Mouse (Mus musculus): ENCODE data around the gene Dnm3. TPM values are rescaled to one million over a fixed set of nuclear protein-coding genes. Genes with fewer than 3 reads are reported as not detected.
A peak's percentile ranks its signal among the peaks of the same experiment; 100 is the strongest.

Dnm3 gene
- total and polyA plus RNA-seq, 3 experiments = not detected

DNA sequence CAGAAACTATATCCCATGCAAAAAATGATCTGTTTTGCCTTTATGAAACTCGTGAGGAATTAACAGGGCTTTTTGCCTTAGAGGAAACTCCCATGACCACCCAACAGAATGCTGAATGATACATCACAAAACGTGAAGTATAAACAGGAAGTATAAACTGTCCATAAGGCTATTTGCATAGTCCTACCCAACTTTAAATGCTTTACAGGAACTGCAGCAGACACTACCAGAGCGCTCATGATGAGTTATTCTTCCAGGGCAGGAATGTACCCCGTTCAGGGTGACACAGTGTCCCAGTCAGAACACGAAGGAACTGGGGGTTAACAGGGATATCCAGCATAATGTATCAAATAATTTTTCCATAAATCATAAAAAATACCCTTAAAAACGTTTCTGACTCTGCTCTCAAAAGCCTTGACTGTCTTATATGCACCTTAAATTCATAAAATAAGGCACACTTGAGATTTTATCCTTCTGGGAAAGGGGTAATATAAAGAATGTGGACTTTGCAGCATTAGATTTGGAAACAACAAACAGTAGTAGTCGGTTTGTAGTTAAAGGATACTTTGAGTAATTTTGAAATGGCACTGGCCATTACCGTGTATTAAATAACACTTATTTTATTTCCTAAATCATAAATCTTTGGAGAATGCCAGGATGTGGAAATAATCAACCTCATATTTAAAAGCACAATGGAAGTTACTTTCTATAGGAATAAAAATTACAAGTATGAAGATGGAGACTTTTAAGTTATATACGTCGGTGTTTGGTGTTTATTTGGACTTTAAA is 252.8 kb downstream of the Dnm3 start:
- Histone ChIP-seq H3K9ac (ENCODE audit: control insufficient read depth, low read depth, low read length, poor library complexity, severe bottlenecking) (no peak overlapping the region), H3K4me1 (ENCODE audit: control insufficient read depth in 1 of 2, insufficient read depth in 2 of 2, low read length in 2 of 2) (no peaks in the 10 kb centered on the region), H3K9me3 (replicated peaks; ENCODE audit: insufficient read depth, low read length) (no peaks in the 10 kb centered on the region), H3K79me2 (ENCODE audit: control insufficient read depth, insufficient read depth, low read length, poor library complexity) (no peaks in the 10 kb centered on the region), H3K36me3 (ENCODE audit: control insufficient read depth in 1 of 2, insufficient read depth in 2 of 2, low read length in 2 of 2) (no peaks in the 10 kb centered on the region), H3K27me3 (ENCODE audit: control insufficient read depth in 1 of 2, insufficient read depth in 2 of 2, low read length in 2 of 2) (no peaks in the 10 kb centered on the region), H3K4me3 (ENCODE audit: control insufficient read depth in 1 of 2, insufficient read depth in 1 of 2, low read depth in 2 of 2, low read length in 2 of 2) (no peak overlapping the region), H3K27ac (ENCODE audit: control insufficient read depth, low read depth, low read length) (no peak overlapping the region)
- TF ChIP-seq USF2 (IDR thresholded peaks at IDR 0.05; ENCODE audit: borderline replicate concordance in 1 of 2, insufficient read depth in 1 of 2, low read depth in 1 of 2, low read length in 2 of 2) = no peak
- TF ChIP-seq CTCF (IDR thresholded peaks at IDR 0.05 in 2 of 3, conservative IDR thresholded peaks at IDR 0.05 in 1 of 3; ENCODE audit: control insufficient read depth in 1 of 3, insufficient read depth in 1 of 3, low read depth in 2 of 3, low read length in 3 of 3, poor library complexity in 1 of 3, severe bottlenecking in 1 of 3) = no peak
- no peak for TF ChIP-seq MYB (IDR thresholded peaks at IDR 0.05; ENCODE audit: low read depth, low read length)
- TF ChIP-seq MXI1 (IDR thresholded peaks at IDR 0.05; ENCODE audit: low read depth, low read length) = no peak
- no peak for TF ChIP-seq MAFK (IDR thresholded peaks at IDR 0.05; ENCODE audit: borderline replicate concordance, low read depth, low read length)
- no peak for TF ChIP-seq JUND (IDR thresholded peaks at IDR 0.05; ENCODE audit: low read depth, low read length)
- no peak for TF ChIP-seq SIN3A (IDR thresholded peaks at IDR 0.05; ENCODE audit: low read length)
- no peak for TF ChIP-seq MAZ (IDR thresholded peaks at IDR 0.05; ENCODE audit: low read depth, low read length)
- DNase-seq (ENCODE audit: low read depth, low spot score) = peak; percentile 8

DNA sequence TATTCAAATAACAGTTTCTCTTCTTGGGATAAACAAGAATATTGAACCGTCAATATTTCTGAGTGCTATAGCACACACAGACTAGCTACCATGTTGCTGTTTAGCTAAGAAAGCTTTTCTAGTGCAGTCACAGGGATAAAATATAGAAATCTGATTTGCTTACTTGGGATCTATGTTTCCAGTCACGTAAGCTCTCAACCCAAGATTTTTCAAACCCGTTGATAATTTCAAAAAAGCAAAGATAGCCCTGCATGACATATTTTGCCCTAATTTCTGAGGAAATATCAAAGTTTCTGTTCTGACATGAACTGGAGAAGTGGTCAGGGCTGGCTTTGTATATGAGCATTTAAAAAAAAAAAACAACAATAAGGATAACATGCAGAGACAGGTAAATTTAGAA is 253.8 kb downstream of the Dnm3 start:
- H3K27me3 ChIP-seq (ENCODE audit: control insufficient read depth in 1 of 2, insufficient read depth in 2 of 2, low read length in 2 of 2) = no peaks in the 10 kb centered on the region
- no peak for DNase-seq (ENCODE audit: low read depth, low spot score)
- no peak overlapping the region for H3K9ac ChIP-seq (ENCODE audit: control insufficient read depth, low read depth, low read length, poor library complexity, severe bottlenecking)
- H3K4me3 ChIP-seq (ENCODE audit: control insufficient read depth in 1 of 2, insufficient read depth in 1 of 2, low read depth in 2 of 2, low read length in 2 of 2) = no peak overlapping the region
- H3K4me1 ChIP-seq (ENCODE audit: control insufficient read depth in 1 of 2, insufficient read depth in 2 of 2, low read length in 2 of 2) = no peaks in the 10 kb centered on the region
- H3K27ac ChIP-seq (ENCODE audit: control insufficient read depth, low read depth, low read length) = no peak overlapping the region
- H3K79me2 ChIP-seq (ENCODE audit: control insufficient read depth, insufficient read depth, low read length, poor library complexity) = no peaks in the 10 kb centered on the region
- no peaks in the 10 kb centered on the region for H3K9me3 ChIP-seq (replicated peaks; ENCODE audit: insufficient read depth, low read length)
- no peak for TF ChIP-seq GATA1 (IDR thresholded peaks at IDR 0.05; ENCODE audit: low read depth, low read length)
- TF ChIP-seq POLR2AphosphoS5 (IDR thresholded peaks at IDR 0.05; ENCODE audit: borderline replicate concordance, low read depth, low read length) = no peak
- no peak for TF ChIP-seq MYB (IDR thresholded peaks at IDR 0.05; ENCODE audit: low read depth, low read length)
- TF ChIP-seq MEF2A (IDR thresholded peaks at IDR 0.05; ENCODE audit: extremely low read depth, insufficient replicate concordance, low read depth, low read length, poor library complexity, severe bottlenecking) = no peak
- no peak for TF ChIP-seq MAX (IDR thresholded peaks at IDR 0.05; ENCODE audit: low read length)
- no peak for TF ChIP-seq NRF1 (IDR thresholded peaks at IDR 0.05; ENCODE audit: insufficient read depth, low read depth, low read length, poor library complexity, severe bottlenecking)
- no peak for TF ChIP-seq MAZ (IDR thresholded peaks at IDR 0.05; ENCODE audit: low read depth, low read length)
- no peak for TF ChIP-seq ELF1 (IDR thresholded peaks at IDR 0.05; ENCODE audit: low read depth, low read length)
- TF ChIP-seq POLR2AphosphoS2 (IDR thresholded peaks at IDR 0.05; ENCODE audit: low read length) = no peak
- TF ChIP-seq ZMIZ1 (IDR thresholded peaks at IDR 0.05; ENCODE audit: low read depth, low read length) = no peak
- TF ChIP-seq GABPA (IDR thresholded peaks at IDR 0.05; ENCODE audit: low read depth, low read length) = no peak
- no peaks in the 10 kb centered on the region for H3K36me3 ChIP-seq (ENCODE audit: control insufficient read depth in 1 of 2, insufficient read depth in 2 of 2, low read length in 2 of 2)
